Mouse (Mus musculus) thymus, adult 2 months (tissue): ENCODE measurements around the gene Manba. TPM values are rescaled to one million over a fixed set of nuclear protein-coding genes. Genes with fewer than 3 reads are reported as not detected.

ENCODE experiments used
- DNase-seq: peaks from one replicate; pipeline ENCODE4 v3.0.0; 2021
- H3K27ac ChIP-seq: fragments of 200-500 bp; 2 replicates; pipeline ENCODE4 v1.5.1; 2012; ENCODE audit warnings: low read length, control low read depth; ENCODE audit not compliant: control insufficient read depth, insufficient read depth
- H3K27me3 ChIP-seq: fragments of 200-500 bp; 2 replicates; pipeline ENCODE4 v1.6.1; 2012; ENCODE audit warnings: mild to moderate bottlenecking, low read length, moderate library complexity, mixed read lengths; ENCODE audit not compliant: control insufficient read depth, insufficient read depth
- H3K36me3 ChIP-seq: fragments of 200-500 bp; 2 replicates; pipeline ENCODE4 v1.6.1; 2012; ENCODE audit warnings: mild to moderate bottlenecking, low read length, moderate library complexity; ENCODE audit not compliant: control insufficient read depth, insufficient read depth
- H3K4me1 ChIP-seq: fragments of 200-500 bp; replicated peaks from 2 replicates; pipeline ENCODE4 v1.6.1; 2012; ENCODE audit warnings: low read length; ENCODE audit not compliant: control insufficient read depth, insufficient read depth
- H3K4me3 ChIP-seq: fragments of 200-500 bp; 2 replicates; pipeline ENCODE4 v1.5.1; 2012; ENCODE audit warnings: mild to moderate bottlenecking, low read length, control low read depth, moderate library complexity; ENCODE audit not compliant: control insufficient read depth, insufficient read depth
- CTCF ChIP-seq: fragments of 200-500 bp; IDR thresholded peaks from 2 replicates; pipeline ENCODE4 v1.5.1; 2012; ENCODE audit warnings: mild to moderate bottlenecking, control low read depth, low read length, moderate library complexity, borderline replicate concordance; ENCODE audit not compliant: control insufficient read depth, poor library complexity, insufficient read depth; ENCODE audit errors: extremely low read depth
- POLR2A ChIP-seq: fragments of 200-500 bp; IDR thresholded peaks from 2 replicates; pipeline ENCODE4 v1.6.1; 2012; ENCODE audit warnings: mild to moderate bottlenecking, low read length, control low read depth, moderate library complexity; ENCODE audit not compliant: control insufficient read depth, poor library complexity, insufficient read depth; ENCODE audit errors: extremely low read depth
- WGBS: fragments of 180-500 bp; shearing (Covaris S2); methylation state at CpG from one replicate; pipeline ENCODE4 v1.1.7; 2018; 5-methylcytosine and 5-hydroxymethylcytosine counted together
- polyA plus RNA-seq: library from polyadenylated mRNA; depleted of rRNA; stranded (reverse); fragments of >200 nt; gene quantifications from 2 replicates; pipeline ENCODE4 v1.2.3, GENCODE M21; 2012

The Manba gene
- polyA plus RNA-seq, 1 experiment, result 7.2 TPM

GRCm38 (mm10) chr3:135594238-135594917, 109.0 kb downstream of the Manba start:
- Histone ChIP-seq H3K27ac (0 out of 2 replicates have a peak overlapping the region, but pooled peaks have one; percentile 4), H3K27me3 (no peaks in the 10 kb centered on the region), H3K36me3 (peaks cover 31% of the 10 kb centered on the region), H3K4me3 (peak overlapping the region; percentile 26), H3K4me1 (peaks cover 27% of the 10 kb centered on the region)
- peak; percentile 42 for DNase-seq
- WGBS, result 23% methylated on average over 21 of the region's 21 CpGs
- no peak for TF ChIP-seq CTCF
- TF ChIP-seq POLR2A, result no peak

DNA sequence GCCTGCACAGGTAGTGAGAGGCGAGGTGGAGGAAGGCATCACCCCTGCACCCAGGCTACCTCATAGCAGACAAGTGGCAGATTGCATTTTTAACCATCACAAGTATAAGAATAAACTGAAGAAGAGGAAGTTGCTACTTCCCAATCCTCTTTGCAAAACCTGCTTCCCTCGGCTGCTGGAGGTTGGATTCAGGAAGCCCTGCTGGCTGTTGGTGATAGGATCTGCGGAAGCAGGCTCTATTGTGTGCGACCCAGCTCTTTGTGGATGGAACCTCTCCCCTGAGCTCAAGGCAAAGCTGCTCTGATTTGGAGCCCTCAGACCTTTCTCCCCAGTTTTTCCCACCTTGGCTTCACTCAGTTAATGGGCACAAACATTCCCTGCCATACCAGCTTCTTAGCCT, 111.6 kb downstream of the Manba start:
- DNase-seq, result no peak
- Histone ChIP-seq H3K36me3 (peaks cover 12% of the 10 kb centered on the region), H3K4me1 (peaks cover 36% of the 10 kb centered on the region), H3K27ac (no peak overlapping the region), H3K4me3 (no peak overlapping the region), H3K27me3 (no peaks in the 10 kb centered on the region)
- 79% methylated on average over 4 of the region's 4 CpGs for WGBS
- TF ChIP-seq CTCF, result no peak
- TF ChIP-seq POLR2A, result no peak

DNA sequence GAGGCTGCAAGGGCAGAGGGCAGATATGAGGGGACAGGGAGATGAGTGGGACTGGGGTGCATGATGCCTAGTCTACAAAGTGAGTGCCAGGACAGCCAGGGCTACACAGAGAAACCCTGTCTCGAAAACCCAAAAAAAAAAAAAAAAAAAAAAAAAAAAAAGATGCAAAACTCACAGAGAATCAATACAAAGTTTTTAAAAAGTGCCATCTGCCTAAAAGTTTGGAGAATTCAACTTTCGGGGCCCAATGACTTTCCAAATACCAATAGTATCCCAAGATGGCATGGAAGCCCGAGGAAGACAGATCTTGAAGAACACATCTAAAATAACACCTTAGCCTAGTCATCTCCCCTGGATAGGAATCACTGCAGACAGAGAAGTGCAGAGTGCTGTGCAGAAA, 112.9 kb downstream of the Manba start:
- H3K27me3 ChIP-seq, result no peaks in the 10 kb centered on the region
- 53% methylated on average over 3 of the region's 3 CpGs for WGBS
- no peak overlapping the region for H3K27ac ChIP-seq
- H3K36me3 ChIP-seq, result peaks cover 5% of the 10 kb centered on the region
- no peak for TF ChIP-seq CTCF
- no peak for TF ChIP-seq POLR2A
- H3K4me1 ChIP-seq, result peaks cover 46% of the 10 kb centered on the region
- no peak for DNase-seq
- no peak overlapping the region for H3K4me3 ChIP-seq

GRCm38 (mm10) chr3:135602731-135603130, 117.3 kb downstream of the Manba start:
- 13% methylated on average over 10 of the region's 10 CpGs for WGBS
- Histone ChIP-seq H3K36me3 (0 out of 2 replicates have a peak, but pooled peaks cover 4% of the 10 kb centered on the region), H3K27ac (peak overlapping the region; percentile 42), H3K27me3 (no peaks in the 10 kb centered on the region), H3K4me3 (no peak overlapping the region), H3K4me1 (peaks cover 41% of the 10 kb centered on the region)
- no peak for TF ChIP-seq CTCF
- no peak for TF ChIP-seq POLR2A
- no peak for DNase-seq

DNA sequence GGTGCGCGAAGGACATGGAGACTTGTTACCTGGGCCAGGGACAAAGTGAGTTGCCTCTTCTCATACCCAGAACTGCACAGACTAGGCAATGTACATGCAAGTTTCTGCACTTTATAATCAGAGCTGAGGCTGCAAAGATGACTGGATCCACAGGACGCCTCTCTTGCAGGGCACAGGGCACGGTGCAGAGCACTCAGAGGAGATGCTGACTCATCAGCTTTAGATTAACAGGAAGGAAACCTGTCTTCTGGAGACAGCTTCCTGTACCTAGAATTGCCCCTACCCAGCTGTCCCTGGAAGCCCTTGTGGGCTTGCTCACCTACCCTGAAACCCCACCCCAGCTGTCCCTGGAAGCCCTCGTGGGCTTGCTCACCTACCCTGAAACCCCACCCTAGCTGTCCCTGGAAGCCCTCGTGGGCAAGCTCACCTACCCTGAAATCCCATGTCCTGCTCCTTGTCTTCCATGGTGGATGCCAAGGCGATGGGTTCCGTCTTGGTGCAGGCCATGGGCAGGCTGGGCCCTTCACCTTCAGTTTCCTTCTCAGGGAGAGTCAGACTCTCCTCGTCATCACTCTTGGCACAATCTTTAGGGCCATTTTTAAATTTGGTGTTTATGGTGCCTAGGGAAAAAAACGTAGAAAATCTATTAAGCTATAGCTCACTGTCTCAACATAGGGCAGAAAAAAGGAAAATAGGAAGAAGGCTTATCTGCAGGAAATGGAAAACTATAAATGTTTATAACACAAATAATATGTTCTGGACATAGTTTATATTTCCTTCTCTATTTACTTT, 119.4 kb downstream of the Manba start:
- H3K4me3 ChIP-seq, result no peak overlapping the region
- no peak for DNase-seq
- H3K36me3 ChIP-seq, result 0 out of 2 replicates have a peak, but pooled peaks cover 4% of the 10 kb centered on the region
- 52% methylated on average over 10 of the region's 10 CpGs for WGBS
- 0 out of 2 replicates have a peak, but pooled peaks have one; percentile 28 for TF ChIP-seq CTCF
- no peak for TF ChIP-seq POLR2A
- H3K4me1 ChIP-seq, result peaks cover 43% of the 10 kb centered on the region
- peak overlapping the region; percentile 26; the same call in 1 of the 2 replicates for H3K27ac ChIP-seq
- H3K27me3 ChIP-seq, result no peaks in the 10 kb centered on the region

- 95% methylated on average over 4 of the region's 4 CpGs for WGBS
- 0 out of 2 replicates have a peak, but pooled peaks cover 4% of the 10 kb centered on the region for H3K36me3 ChIP-seq
- peaks cover 40% of the 10 kb centered on the region for H3K4me1 ChIP-seq
- TF ChIP-seq CTCF (no peak), POLR2A (no peak)
- no peak overlapping the region for H3K4me3 ChIP-seq
- H3K27me3 ChIP-seq, result no peaks in the 10 kb centered on the region
- DNase-seq, result no peak
- H3K27ac ChIP-seq, result no peak overlapping the region
Measured at GRCm38 (mm10) chr3:135605474-135605873, 120.1 kb downstream of the Manba start.
